Mouse (Mus musculus) right cerebral cortex, adult 18-20 months (tissue): ENCODE measurements around the gene Map4k2.

Source experiments
- DNase-seq: peaks from one replicate; pipeline ENCODE4 v3.0.0; 2022; ENCODE audit warnings: mixed read lengths

Map4k2 gene

DNA sequence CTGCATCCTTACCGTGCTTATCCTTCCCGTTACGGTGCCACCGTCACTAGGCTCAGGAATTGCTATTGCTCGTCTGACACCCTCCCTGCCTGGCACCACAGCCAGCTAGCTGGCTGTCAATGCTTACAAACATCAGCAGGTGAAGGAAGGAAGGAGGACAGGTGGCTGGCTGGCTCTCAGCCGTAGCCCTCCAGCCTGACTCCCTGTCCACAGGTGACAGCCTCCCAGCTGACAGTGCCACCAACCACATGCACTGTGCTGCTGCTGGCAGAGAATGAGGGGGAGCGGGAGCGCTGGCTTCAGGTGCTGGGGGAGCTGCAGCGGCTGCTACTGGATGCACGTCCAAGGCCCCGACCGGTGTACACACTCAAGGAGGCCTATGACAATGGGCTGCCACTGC lies 22.8 kb upstream of the Map4k2 start:
- no peak for DNase-seq

DNA sequence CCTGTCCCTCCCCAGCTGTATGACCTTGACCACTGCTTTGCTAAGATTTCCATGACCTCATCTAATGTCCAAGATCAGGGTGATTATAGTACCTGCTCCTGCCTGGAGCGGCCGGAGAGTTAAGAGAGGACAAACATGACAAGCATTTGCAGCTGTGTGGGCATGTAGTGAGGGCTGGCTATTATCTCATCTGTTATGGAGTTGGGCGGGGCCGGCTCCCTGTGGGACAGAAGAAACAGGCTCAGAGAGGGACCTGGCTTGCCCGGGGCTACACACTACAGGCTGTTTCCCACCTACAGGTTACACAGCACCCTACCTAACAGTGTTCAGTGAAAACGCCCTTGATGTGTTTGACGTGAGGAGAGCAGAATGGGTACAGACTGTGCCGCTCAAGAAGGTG lies 19.6 kb upstream of the Map4k2 start:
- DNase-seq, result no peak

DNA sequence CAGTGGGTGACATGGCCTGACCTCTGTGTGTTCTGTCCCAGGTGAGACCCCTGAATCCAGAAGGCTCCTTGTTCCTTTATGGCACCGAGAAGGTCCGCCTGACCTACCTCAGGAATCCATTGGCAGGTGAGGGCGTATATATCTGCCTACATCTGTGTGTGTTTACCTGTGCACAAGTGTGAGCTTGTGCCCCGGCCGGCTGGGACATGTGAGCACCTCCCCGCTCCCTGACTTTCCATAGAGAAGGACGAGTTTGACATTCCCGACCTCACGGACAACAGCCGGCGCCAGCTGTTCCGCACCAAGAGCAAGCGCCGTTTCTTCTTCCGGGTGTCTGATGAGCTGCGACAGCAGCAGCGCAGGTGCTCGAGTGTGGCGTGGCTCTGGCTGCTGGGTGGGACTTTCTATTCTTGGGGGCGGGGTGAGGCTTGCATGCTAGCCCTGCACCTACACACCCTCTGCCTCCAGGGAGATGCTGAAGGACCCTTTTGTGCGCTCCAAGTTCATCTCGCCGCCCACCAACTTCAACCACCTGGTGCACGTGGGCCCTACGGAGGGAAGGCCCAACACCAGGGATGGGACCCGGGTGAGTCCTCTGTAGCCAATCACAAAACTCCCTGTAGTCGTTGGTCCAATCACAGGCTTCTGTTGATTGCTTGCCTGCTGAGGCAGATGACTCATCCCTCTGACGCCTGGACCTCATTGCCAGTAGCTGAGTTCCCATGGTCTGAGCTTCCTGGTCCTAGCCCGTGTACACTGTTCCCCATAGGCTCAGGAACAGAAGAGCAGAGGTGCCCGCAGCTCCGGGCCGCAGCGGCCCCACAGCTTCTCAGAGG lies 18.9 kb upstream of the Map4k2 start:
- DNase-seq, result no peak

DNA sequence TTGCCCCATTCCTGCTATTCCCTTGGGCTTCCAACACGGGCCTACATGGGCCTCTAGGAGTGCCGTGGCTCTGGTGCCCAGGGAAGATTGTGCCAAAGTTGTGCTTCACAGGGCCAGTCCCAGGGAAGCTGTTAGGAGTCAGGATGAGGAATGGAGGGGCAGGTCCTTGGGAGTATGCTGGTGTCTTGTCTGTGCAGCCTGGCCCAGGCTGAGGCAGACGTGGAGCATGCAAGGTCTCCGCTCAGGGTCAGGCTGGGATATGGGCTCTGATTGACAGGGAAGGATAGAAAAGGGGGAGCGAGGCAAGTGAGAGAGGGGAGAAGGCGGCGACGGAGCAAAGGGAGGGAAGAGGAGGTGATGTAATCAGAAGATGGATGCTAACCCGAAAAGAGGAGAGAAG lies 16.2 kb upstream of the Map4k2 start:
- no peak for DNase-seq

DNA sequence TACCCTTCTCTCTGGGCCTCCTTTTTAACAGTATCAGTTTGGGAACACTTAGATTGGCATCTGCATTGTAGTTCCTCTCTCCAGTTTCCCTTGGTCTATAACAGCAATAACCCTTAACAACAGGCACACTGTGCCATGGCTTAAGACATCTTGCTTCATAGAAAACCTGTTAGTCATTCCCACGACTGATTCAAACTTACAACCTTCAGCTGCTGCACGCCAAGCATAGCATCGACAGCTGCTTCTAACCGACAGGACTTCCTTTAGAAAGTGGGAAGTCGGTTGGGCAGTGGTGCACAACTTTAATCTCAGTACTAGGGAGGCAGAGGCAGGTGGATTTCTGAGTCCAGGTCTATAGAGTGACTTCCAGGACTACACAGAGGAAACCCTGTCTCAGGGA lies 9.8 kb upstream of the Map4k2 start:
- no peak for DNase-seq

DNA sequence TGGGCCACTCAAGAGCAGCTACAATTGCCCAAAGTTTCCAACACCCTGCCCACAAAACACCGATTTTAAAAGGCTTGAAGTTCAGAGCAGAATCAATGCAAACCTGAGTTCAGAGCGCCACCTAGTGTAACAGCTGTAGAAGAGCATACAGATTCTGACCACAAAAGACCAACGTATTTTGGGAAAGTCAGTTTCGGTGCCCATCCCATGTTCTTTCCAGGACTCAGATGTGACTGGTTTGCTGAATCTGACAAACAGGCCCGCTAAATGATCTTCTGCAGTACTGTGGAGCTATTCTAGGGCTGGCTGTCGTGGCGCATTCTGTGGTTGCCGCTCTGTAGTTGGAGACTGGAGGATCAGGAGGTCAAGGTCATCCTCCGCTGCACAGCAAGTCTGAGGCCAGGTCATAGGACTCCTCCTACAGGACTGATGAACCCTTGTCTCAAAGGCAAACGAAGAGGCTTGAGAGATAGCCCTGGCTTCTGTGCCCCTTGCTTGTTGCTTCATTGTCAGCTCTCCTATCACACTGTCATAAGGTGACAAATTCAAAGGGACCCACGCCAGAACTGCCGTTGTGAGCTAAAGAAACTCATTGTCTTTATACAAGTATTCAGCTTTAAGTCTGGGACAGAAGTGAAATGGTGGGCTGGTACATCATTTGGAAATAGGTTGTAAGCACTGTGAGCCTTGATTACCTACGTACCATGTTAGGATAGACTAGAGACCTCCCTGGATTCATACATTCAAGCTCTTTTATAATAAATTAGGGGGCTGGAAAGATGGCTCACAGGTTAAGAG lies 9.0 kb upstream of the Map4k2 start:
- DNase-seq, result peak; percentile 39

DNA sequence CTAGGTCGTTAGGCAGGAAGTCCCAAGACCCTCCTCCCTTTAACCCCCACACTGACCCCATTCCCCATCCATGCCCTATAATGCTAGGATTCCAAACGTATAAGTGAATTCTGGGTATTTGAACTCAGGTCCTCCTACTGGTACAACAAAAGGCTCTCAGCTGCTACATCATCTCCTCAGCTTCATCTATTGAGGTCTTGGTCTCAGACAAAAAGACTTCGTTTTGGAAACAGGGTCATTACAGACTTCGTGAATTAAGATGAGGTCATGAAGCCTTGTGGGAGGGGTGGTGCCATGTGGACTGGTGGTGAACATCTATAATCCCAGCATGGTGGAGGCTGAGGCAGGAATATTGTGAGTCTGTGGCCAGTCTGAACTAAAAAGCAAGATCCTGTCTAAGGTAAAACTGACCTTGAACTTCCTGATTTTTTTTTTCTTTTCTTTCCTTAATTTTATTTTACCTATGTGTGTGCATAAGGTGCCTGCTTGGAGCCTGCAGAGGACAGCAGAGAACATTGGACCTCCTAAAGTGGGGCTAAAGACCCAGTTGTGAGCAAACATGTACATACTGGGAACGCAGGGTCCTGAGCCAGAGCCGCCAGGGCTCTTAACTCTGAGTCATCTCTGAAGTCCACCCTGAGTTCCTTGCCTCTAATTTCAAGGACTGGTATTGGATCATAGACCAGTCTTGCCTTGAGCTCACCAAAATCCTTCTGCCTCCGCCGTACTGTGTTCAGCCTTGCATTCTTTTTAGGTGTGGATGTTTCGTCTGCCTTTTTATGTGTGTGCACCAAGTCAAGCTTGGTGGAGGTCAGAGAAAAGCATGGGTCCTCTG lies 7.0 kb upstream of the Map4k2 start:
- DNase-seq, result no peak

DNA sequence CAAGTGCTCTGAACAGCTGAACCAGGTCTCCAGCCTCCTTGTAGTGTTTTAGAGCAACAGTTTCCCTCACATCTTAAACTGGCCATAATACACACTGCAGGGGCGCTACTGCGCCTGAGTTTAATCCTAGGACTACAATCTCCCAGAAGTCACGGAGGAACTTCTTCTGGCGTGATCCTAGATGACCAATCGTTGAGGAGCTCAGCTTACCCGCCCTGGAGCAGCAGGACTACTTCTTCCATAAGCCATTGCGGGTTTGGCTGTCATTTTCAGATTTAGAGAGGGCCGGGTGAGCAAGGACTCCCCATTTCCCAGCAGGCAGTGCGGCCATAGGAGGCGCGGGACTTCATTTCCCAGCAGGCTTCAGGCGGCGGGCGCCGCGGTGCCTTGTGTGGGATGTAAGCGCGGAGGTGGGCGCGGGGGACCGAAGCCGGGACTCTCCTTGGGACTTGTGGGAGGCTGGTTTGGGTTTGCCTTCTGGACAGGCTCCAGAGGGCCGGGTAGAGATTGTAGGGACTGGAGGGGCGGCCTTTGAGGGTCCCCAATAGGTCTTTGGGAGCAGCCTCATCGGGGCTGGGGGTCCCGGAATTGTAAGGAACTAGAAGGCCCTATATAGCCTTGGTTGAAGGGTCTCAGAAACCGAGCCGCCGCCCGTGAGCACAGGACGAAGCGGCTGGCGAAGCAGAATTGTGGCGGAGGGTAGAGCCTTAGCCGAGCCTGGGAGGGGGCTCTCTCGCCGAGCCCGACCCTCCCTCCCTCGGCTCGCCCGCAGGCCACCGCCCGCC lies 6.1 kb upstream of the Map4k2 start, which contains the start of gene Men1:
Gene Men1 (plus strand): TSS at position 307 of the 785 bp plus-strand sequence.
- DNase-seq, result peak; percentile 99

DNA sequence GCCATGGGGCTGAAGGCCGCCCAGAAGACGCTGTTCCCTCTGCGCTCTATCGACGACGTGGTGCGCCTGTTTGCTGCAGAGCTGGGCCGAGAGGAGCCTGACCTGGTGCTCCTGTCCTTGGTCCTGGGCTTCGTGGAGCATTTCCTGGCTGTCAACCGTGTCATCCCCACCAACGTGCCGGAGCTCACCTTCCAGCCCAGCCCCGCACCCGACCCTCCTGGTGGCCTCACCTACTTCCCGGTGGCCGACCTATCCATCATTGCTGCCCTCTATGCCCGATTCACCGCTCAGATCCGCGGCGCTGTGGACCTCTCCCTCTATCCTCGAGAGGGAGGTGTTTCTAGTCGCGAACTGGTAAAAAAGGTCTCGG lies 5.5 kb upstream of the Map4k2 start:
- no peak for DNase-seq

DNA sequence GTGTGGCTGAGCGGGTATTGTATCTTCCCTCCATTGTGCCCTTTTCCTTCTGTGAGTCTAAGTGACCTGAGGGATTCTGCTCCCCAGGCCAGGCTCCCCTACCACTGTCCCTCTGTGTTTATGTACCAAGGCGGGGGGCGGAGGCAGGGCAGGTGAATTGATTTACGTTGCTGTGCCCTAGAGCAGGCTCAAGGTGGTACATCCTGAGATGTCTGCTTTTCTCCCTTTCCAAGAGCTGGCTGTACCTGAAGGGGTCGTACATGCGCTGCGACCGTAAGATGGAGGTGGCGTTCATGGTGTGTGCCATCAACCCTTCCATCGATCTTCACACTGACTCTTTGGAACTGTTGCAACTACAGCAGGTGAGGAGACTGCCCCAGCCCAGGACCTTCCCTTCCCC lies 4.0 kb upstream of the Map4k2 start:
- no peak for DNase-seq

DNA sequence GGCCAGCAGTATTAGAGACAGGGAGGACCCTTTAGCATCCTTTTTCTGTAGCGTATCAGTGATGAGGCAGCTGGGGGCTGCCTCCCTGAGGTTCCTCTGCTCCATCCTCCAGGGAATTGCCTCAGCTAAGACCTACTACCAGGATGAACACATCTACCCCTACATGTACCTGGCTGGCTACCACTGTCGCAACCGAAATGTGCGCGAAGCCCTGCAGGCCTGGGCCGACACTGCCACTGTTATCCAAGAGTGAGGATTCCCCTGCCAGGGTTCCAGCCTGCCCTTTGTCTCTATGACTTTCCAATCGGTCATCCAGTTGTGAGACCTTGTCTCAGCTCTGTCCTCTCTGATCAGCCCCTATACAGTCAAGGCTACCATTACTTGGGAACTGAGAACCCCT lies 2.8 kb upstream of the Map4k2 start:
- DNase-seq, result no peak

DNA sequence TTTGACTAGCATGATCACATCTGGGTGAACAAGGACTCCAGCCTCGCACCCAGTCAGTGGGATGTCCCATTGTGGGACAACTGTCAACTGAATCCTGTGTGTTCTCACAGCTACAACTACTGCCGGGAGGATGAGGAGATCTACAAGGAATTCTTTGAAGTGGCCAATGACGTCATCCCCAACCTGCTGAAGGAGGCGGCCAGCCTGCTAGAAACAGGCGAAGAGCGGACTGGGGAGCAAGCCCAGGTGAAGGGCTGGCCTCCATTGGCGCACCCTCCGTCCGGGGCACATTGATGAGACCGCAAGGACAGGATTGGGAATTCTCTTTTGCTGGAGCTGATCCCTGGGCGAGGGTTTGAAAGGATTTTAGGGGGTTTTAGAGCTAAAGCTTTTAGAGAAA lies 2.2 kb upstream of the Map4k2 start:
- no peak for DNase-seq

DNA sequence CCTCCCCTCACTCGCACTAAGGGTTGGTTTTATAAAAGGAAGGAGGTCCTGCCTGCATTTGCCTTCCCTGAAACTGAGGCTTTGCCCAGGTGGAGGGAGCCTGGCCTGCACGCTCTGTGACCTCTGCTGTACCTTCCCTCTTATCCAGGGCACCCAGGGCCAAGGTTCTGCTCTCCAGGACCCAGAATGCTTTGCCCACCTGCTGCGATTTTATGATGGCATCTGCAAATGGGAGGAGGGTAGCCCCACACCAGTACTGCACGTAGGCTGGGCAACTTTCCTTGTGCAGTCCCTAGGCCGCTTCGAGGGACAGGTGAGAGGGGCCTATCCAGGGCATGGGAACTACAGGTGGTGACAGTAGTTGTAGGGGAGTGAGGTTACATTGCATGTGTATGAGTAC lies 1.7 kb upstream of the Map4k2 start:
- DNase-seq, result no peak

DNA sequence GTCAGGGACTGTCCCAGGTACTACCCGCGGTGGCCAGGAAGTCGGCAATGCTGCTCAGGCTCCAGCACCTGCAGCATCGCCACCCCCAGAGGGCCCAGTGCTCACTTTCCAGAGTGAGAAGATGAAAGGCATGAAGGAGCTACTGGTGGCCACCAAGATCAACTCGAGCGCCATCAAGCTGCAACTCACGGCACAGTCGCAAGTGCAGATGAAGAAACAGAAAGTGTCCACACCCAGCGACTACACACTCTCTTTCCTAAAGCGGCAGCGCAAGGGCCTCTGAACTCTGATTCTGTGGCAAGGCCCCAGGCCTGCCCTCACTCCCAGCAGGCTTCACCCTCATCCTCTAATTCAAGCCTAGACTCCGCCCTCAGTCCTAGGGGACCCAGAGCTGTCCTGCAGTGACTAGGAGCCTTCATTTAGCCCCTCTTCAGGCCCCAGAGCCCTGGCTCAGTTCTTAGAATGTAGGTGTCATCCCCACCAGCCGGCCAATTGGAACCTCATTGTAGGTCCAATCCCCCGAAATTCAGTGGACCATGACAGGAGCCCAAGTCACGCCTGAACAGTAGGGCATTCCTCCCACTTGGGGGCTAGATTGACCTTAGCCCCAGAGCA lies 938 bp upstream of the Map4k2 start:
- DNase-seq, result no peak

DNA sequence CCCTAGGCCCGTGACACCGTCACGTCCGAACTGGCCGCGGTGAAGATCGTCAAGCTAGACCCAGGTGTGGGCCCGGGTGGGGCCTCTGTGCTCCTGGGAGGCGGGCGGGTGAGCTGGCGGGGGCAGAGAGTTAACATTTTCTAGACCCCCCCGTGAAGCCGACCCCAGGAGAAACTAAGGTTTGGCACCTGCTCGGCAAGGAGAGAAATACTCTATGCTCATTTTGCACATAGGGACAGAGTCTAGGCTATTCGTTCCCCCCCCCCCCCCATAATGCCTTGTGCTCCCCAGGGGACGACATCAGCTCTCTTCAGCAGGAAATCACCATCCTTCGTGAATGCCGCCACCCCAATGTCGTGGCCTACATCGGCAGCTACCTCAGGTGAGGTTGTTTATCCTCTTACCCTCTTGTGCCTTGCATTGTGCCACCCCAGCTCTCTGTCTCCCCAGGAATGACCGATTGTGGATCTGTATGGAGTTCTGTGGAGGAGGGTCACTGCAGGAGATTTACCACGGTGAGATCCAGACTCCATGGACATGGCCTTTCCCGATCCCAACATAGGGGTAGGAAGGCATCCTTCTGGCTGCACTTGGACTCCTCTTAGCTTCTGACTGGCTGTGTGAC lies 630 bp downstream of the Map4k2 start:
- DNase-seq, result no peak

DNA sequence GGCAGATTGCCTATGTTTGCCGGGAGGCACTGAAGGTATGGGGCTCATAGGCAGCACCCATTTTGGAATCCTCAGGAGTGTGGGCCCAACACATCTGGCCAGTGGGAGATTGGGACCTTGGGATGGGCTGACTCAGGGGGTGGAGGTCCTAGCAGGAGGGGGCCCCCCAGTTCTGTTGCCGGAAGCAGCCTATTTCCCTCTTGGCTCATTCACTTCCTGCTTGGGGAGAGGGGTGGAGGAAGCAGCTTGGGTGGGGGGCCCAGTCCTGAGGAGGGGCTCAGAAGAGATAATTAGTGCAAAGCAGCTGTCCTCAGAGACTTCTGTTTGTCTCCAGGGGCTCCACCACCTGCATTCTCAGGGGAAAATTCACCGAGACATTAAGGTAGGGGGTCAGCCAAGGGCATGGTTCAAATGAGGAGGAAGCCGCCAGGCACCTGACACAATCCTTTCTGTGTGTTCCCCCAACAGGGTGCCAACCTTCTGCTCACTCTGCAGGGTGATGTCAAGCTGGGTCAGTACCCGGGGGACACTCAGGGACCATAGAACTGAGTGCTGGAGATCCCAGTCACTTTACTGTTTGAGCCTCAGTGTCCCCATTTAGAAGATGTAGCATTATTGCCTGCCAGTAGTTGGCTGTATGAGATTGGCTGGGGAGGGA lies 1.5 kb downstream of the Map4k2 start:
- DNase-seq, result no peak

DNA sequence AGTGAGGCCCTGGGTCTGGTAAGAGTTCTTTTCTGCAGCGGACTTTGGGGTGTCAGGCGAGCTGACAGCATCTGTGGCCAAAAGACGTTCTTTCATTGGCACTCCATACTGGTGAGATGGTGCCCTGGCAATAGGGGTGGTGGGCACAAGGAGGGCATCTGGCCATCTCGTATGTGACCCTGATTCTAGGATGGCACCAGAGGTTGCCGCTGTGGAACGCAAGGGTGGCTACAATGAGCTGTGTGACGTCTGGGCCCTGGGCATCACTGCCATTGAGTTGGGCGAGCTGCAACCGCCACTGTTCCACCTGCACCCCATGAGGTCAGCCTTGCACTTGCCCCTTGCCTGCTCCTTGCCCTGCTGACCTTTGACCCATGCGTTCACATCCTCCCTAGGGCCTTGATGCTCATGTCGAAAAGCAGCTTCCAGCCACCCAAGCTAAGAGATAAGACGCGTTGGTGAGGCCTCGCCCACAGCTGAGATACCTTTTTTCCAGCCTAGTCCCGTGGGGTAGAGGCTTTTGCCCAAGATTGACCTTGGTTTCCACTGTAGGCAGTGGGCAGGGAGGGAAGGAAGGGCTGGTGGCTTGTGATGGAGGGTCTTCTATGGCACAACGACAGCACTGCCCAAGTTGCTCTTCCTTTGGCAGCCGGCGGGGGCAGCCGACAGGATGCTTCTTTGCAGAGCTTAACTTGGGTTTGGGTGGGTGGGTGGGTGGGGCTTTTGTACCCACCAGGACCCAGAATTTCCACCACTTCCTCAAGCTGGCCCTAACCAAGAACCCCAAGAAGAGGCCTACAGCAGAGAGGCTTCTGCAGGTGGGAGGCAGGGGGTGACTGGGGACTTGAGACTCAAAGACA lies 2.4 kb downstream of the Map4k2 start:
- DNase-seq, result no peak

DNA sequence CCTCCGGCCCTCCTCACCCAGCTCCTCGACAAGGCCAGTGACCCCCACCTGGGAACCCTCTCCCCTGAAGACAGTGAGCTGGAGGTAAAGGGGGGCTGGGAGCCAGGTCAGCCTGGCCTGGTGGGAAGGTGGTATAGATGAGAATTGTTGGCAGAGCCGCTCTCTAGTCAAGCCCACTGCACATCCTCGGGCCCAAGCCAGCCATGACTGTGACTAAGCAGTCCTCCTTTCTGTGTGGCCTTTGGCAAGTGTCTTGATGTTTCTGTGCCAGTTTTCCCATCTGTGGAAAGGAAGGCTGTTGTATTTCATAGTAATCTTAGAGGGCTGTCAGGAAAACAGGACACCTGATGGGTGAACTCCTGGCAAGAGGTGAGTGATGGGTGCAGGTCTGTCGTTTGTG lies 3.1 kb downstream of the Map4k2 start:
- DNase-seq, result no peak

DNA sequence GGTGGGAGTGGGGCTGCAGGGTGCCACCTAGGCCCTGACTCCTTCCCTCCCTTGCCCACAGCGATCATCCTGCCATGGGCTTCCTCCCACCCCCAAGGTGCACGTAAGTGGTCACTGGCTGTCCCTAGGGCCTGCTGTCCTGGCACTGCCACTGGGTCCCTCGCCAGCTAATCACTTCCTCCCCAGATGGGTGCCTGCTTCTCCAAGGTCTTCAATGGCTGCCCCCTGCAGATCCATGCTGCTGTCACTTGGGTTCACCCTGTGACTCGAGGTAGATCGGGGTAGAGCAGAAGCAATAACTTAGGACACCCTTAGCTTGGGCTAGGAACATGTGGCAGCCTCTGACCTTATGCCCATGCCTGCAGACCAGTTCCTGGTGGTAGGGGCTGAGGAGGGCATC lies 5.1 kb downstream of the Map4k2 start:
- no peak for DNase-seq

DNA sequence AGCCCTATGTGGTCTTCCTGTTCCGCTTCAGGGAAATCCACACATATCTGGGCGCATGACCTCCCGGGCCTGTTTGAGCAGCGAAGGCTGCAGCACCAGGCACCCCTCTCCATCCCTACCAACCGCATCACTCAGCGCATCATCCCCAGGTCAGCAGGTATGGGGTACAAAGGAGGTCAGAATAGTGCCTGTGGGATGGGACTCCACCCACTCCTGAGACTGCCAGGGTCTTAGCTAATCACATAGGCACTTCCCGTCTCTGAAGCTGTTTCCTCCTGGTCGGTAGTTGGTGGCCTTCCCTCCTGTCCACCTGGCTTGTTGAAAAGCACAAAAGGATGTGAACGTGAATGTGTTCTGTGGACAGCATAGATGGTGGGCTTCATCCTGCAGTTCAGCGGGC lies 5.7 kb downstream of the Map4k2 start:
- DNase-seq, result no peak
